Mouse (Mus musculus) layer of hippocampus, adult 8-10 months (tissue): ENCODE data around the gene Gm20809. TPM values are rescaled to one million over a fixed set of nuclear protein-coding genes. Genes with fewer than 3 reads are reported as not detected.
"Not testable (repeated sequence)": the region's sequence is repeated elsewhere in the genome, so short reads cannot be mapped to it uniquely, and the experiment has no call there.

Source experiments
- DNase-seq, 2 experiments: peaks; one replicate each; pipeline ENCODE4 v3.0.0; 2022; ENCODE audit warnings: low spot score in 2 of 2
- total RNA-seq, 4 experiments: library from RNA; stranded (reverse); gene quantifications; 2 replicates each; pipeline ENCODE4 v1.2.4; 2022

Gene Gm20809
- not detected for total RNA-seq

DNA sequence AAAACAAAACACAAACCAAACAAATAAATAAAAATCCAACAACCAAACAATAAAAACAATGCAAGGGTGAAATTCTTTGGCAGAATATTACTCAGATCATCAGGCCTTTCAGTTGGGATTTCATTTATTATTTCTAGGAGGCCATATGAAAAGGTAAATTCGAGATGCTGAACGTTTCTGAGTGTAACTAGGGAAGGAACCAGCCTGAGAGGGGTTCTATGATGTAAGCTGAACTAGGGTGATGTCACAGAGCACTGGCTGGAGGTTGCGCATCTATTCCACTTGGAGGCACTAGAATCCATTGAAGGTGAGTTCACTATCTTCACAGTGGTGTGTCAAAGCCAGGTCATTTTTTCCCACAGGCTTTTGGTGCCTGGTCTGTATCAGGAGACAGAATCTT is at the start of gene Gm20809:
TSS of gene Gm20809 (plus strand) at position 301 of the 400 bp plus-strand sequence.
- DNase-seq: not testable (repeated sequence)
